Mouse (Mus musculus) lung, embryonic 16.5 days (tissue): ENCODE results near the gene Olfr355. TPM values are rescaled to one million over a fixed set of nuclear protein-coding genes. Genes with fewer than 3 reads are reported as not detected.

Source experiments
- ATAC-seq: fragments of 200-750 bp; cut with Nextera tagmentation; 2 replicates; pipeline ENCODE4 v1.8.0; 2017; ENCODE audit warnings: low read depth, mild to moderate bottlenecking, moderate library complexity
- H3K27ac ChIP-seq: fragments of 300-500 bp; sonication (generic); 2 replicates; pipeline ENCODE4 v1.5.1; 2014; ENCODE audit warnings: mild to moderate bottlenecking, control low read depth, low read length
- H3K27me3 ChIP-seq: fragments of 300-500 bp; sonication (generic); 2 replicates; pipeline ENCODE4 v1.6.1; 2014; ENCODE audit warnings: low read depth, low read length, mixed read lengths; ENCODE audit not compliant: control insufficient read depth, insufficient read depth
- H3K36me3 ChIP-seq: fragments of 300-500 bp; sonication (generic); 2 replicates; pipeline ENCODE4 v1.6.1; 2014; ENCODE audit warnings: low read length; ENCODE audit not compliant: control insufficient read depth, insufficient read depth
- H3K4me1 ChIP-seq: fragments of 300-500 bp; sonication (generic); replicated peaks from 2 replicates; pipeline ENCODE4 v1.6.1; 2014; ENCODE audit warnings: low read length, mixed read lengths; ENCODE audit not compliant: control insufficient read depth, insufficient read depth
- H3K4me2 ChIP-seq: fragments of 300-500 bp; sonication (generic); 2 replicates; pipeline ENCODE4 v1.6.1; 2014; ENCODE audit warnings: low read depth, low read length, control low read depth
- H3K4me3 ChIP-seq: fragments of 300-500 bp; sonication (generic); 2 replicates; pipeline ENCODE4 v1.5.1; 2014; ENCODE audit warnings: mild to moderate bottlenecking, low read length, control low read depth
- H3K9ac ChIP-seq: fragments of 300-500 bp; sonication (generic); 2 replicates; pipeline ENCODE4 v1.6.1; 2014; ENCODE audit warnings: low read length, control low read depth
- H3K9me3 ChIP-seq: fragments of 300-500 bp; sonication (generic); 2 replicates; pipeline ENCODE4 v1.6.1; 2016; ENCODE audit warnings: low read length; ENCODE audit not compliant: control insufficient read depth
- WGBS: fragments of 180-500 bp; shearing (Covaris S2); extraction: QIAGEN DNeasy Blood & Tissue Kit; methylation state at CpG from one replicate; pipeline ENCODE4 v1.1.7; 2014; 5-methylcytosine and 5-hydroxymethylcytosine counted together
- polyA plus RNA-seq: library from polyadenylated mRNA; unstranded; fragments of >200 nt; fragmentation: Nextera tagmentation; extraction: Ambion mirVana; gene quantifications from 2 replicates; pipeline ENCODE4 v1.2.1, GENCODE M21; 2015

The Olfr355 gene
- polyA plus RNA-seq: not detected in 2 replicates

DNA sequence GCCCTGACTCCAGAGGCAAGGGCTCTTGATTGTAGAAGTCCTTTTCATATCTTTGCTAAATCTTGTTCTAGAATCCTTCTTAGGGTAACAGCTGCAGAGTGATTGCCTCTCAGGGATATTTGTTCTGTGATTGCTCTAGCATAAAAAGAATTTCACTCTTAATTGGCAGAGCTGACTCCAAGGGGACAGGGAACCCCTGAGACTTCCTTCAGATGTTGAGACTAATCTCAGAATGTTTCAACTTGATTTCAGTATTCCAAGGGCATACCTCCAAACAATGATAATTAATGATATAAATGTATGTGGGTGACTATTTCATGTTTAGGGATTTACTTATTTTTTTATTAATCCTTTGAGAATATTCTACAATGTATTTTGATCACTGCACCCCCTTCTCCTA lies at the start of gene Olfr355:
Olfr355 (minus strand) TSS at position 101 of the 400 bp plus-strand sequence.
- no peaks in the 10 kb centered on the region for H3K4me1 ChIP-seq
- no peak for ATAC-seq

GRCm38 (mm10) chr2:36936821-36937220 lies 8.1 kb upstream of the Olfr355 start, which contains the start of gene Olfr356:
Olfr356 (plus strand) TSS chr2:36937121.
- no peaks in the 10 kb centered on the region for H3K4me1 ChIP-seq
- H3K4me3 ChIP-seq: no peak within 1 kb of the TSS
- no peak within 1 kb of the TSS for H3K4me2 ChIP-seq
- 75% methylated on average over 2 of the region's 2 CpGs for WGBS
- H3K36me3 ChIP-seq: no peaks in the 10 kb centered on the region
- no peak for ATAC-seq
- H3K27ac ChIP-seq: no peak within 1 kb of the TSS
- no peak within 1 kb of the TSS for H3K9ac ChIP-seq
- H3K27me3 ChIP-seq: no peaks in the 10 kb centered on the region
- no peaks in the 10 kb centered on the region for H3K9me3 ChIP-seq

More for the DNA sequence above, at the start of gene Olfr355:
- H3K4me2 ChIP-seq: no peak within 1 kb of the TSS
- H3K27ac ChIP-seq: no peak within 1 kb of the TSS
- H3K36me3 ChIP-seq: no peaks in the 10 kb centered on the region
- H3K9me3 ChIP-seq: no peaks in the 10 kb centered on the region
- no peak within 1 kb of the TSS for H3K4me3 ChIP-seq
- H3K9ac ChIP-seq: no peak within 1 kb of the TSS
- H3K27me3 ChIP-seq: no peaks in the 10 kb centered on the region

- Histone ChIP-seq H3K9ac (no peak within 1 kb of the TSS), H3K27me3 (no peaks in the 10 kb centered on the region), H3K27ac (no peak within 1 kb of the TSS), H3K4me3 (no peak within 1 kb of the TSS), H3K4me1 (no peaks in the 10 kb centered on the region), H3K36me3 (no peaks in the 10 kb centered on the region), H3K9me3 (no peaks in the 10 kb centered on the region), H3K4me2 (no peak within 1 kb of the TSS)
- no peak for ATAC-seq
These were observed 23.3 kb downstream of the Olfr355 start, which contains the start of gene Olfr354 for GRCm38 (mm10) chr2:36905380-36905779. Olfr354 (plus strand) TSS chr2:36905680.

- H3K27ac ChIP-seq: no peak overlapping the region
- H3K4me1 ChIP-seq: no peaks in the 10 kb centered on the region
- no peaks in the 10 kb centered on the region for H3K9me3 ChIP-seq
- no peak overlapping the region for H3K9ac ChIP-seq
- no peaks in the 10 kb centered on the region for H3K27me3 ChIP-seq
- no peak for ATAC-seq
- no peak overlapping the region for H3K4me3 ChIP-seq
- H3K36me3 ChIP-seq: no peaks in the 10 kb centered on the region
- H3K4me2 ChIP-seq: no peak overlapping the region
These were observed 31.6 kb downstream of the Olfr355 start for GRCm38 (mm10) chr2:36897114-36897513.

DNA sequence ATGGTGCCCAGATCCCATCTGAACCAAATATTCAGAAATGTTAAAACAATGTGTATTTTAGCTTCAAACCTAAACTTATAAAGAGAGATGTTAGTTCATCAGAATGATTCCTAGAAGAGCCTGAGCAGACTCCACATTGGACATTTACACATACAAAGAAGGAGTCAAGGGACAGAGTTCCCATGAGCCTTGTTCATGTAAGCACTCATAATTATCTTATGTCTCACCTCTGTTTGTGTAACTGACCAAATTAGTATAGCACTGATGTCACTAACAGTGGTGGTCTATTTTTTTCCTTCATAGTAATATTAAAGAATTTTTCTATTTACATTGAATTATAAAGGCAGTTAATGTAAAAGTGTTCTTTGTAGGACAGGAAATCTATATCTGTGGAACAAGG lies 35.9 kb downstream of the Olfr355 start, which contains the start of gene Olfr353:
Olfr353 (minus strand) TSS at position 101 of the 400 bp plus-strand sequence.
- H3K9me3 ChIP-seq: no peaks in the 10 kb centered on the region
- no peak within 1 kb of the TSS for H3K9ac ChIP-seq
- no peaks in the 10 kb centered on the region for H3K27me3 ChIP-seq
- no peaks in the 10 kb centered on the region for H3K4me1 ChIP-seq
- no peak for ATAC-seq
- no peaks in the 10 kb centered on the region for H3K36me3 ChIP-seq
- H3K4me3 ChIP-seq: no peak within 1 kb of the TSS
- no peak within 1 kb of the TSS for H3K4me2 ChIP-seq
- no peak within 1 kb of the TSS for H3K27ac ChIP-seq

Other genes starting within 250 kb of the Olfr355 start
- gene Olfr346, start 243.1 kb downstream of the Olfr355 start, polyA plus RNA-seq: not detected in 2 replicates
- gene Olfr347, start 197.0 kb downstream of the Olfr355 start, polyA plus RNA-seq: not detected in 2 replicates
- gene Olfr348, start 144.6 kb downstream of the Olfr355 start, polyA plus RNA-seq: not detected in 2 replicates
- gene Olfr50, start 138.4 kb downstream of the Olfr355 start, polyA plus RNA-seq: not detected in 2 replicates
- gene Olfr3, start 111.9 kb downstream of the Olfr355 start, polyA plus RNA-seq: not detected in 2 replicates
- gene Olfr350, start 82.6 kb downstream of the Olfr355 start, polyA plus RNA-seq: not detected in 2 replicates
- not detected in 2 replicates for gene Olfr351, start 66.2 kb downstream of the Olfr355 start, polyA plus RNA-seq
- gene Olfr352, start 60.4 kb downstream of the Olfr355 start, polyA plus RNA-seq: not detected in 2 replicates
- gene Olfr353, start 36.0 kb downstream of the Olfr355 start, polyA plus RNA-seq: not detected in 2 replicates
- not detected in 2 replicates for gene Olfr354, start 23.2 kb downstream of the Olfr355 start, polyA plus RNA-seq
- not detected in 2 replicates for gene Olfr356, start 8.2 kb upstream of the Olfr355 start, polyA plus RNA-seq
- not detected in 2 replicates for gene Olfr357, start 64.9 kb upstream of the Olfr355 start, polyA plus RNA-seq
- not detected in 2 replicates for gene Olfr358, start 80.4 kb upstream of the Olfr355 start, polyA plus RNA-seq
- not detected in 2 replicates for gene Olfr360, start 136.8 kb upstream of the Olfr355 start, polyA plus RNA-seq
- gene Olfr361, start 160.4 kb upstream of the Olfr355 start, polyA plus RNA-seq: not detected in 2 replicates
- not detected in 2 replicates for gene Olfr362, start 189.0 kb upstream of the Olfr355 start, polyA plus RNA-seq
- gene Olfr364-ps1, start 210.4 kb upstream of the Olfr355 start, polyA plus RNA-seq: not detected in 2 replicates